Mouse (Mus musculus) adrenal gland, postnatal 4 days (tissue): Measurements from ENCODE around the gene Fam25c. TPM values are rescaled to one million over a fixed set of nuclear protein-coding genes. Genes with fewer than 3 reads are reported as not detected.
"Not testable (repeated sequence)": the region's sequence is repeated elsewhere in the genome, so short reads cannot be mapped to it uniquely, and the experiment has no call there.

ENCODE experiments used
- DNase-seq, 2 experiments: peaks; one replicate each; pipeline ENCODE4 v3.0.0; 2021 to 2022; ENCODE audit warnings: low spot score in 2 of 2, mixed read lengths in 2 of 2
- total RNA-seq, 2 experiments: library from RNA; stranded (reverse); gene quantifications; 2 replicates each; pipeline ENCODE4 v1.2.3; 2021

Fam25c gene
- total RNA-seq, 2 experiments from 2014 or later = not detected

DNA sequence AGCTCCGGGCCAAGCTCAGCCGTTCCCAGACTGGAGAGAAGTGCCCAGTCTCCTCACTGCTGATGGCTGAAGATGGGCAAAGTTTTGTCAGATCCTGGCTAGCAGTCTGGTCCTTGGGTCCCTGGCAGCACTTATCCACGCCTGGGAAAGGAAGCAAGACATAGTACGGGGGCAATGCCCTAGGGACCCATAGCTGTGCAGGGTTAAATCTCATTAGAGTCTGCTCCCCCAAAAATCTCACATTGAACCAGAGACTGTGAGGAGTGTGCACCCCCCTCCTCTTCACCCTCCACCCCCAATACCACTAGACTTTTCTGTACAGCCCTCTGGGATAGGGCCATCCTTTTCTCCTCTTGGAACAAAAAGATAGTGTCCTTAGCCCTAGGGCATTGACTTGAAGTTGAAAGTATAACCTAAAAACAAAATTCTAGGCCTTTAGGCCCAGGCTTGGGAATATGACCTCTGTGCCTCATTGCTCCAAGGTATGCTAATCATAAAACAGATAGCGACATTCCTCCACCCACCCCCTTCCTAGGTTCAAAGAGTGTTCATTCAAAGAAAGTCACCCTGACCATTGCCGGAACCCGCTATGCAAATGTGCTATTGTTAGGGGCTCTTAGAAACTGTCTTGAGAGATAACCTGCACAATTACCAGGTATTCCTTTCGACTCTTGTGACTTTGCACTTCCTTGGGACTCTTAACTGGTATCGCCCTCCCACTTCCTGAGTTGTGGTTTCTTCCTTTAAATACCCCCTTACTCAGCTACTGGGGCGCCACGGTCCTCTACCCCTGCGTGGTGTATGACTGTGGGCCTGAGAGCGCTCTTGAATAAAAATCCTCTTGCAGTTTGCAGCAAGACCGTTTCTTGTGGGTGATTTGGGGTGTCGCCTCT, 9.3 kb upstream of the Fam25c start:
- DNase-seq = not testable (repeated sequence)

GRCm38 (mm10) chr14:34363490-34364253, 8.4 kb upstream of the Fam25c start:
- DNase-seq = peak in 1 of 2 experiments; percentile 44

GRCm38 (mm10) chr14:34362726-34363445, 7.7 kb upstream of the Fam25c start:
- peak in 1 of 2 experiments; percentile 52 for DNase-seq

DNA sequence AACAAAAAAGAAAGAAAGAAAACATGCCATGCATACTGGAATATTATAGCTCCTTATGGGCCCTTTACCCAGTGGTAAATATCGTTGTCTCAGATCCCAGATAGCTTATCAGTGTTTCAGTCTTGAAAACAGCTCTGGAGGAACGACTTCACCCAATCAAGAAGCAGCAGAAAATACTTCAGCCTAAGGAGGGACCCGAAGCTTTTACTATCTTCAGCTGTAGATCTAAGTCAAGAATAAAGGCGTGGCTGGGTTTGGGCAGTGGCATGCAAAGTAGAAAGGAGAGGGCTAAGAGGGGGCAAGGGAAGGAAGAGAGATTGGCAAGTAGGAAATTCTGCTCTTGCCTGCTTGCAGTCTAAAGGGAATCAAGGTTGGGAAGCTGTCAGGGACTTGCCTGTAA, 6.9 kb upstream of the Fam25c start:
- DNase-seq = no peak

DNA sequence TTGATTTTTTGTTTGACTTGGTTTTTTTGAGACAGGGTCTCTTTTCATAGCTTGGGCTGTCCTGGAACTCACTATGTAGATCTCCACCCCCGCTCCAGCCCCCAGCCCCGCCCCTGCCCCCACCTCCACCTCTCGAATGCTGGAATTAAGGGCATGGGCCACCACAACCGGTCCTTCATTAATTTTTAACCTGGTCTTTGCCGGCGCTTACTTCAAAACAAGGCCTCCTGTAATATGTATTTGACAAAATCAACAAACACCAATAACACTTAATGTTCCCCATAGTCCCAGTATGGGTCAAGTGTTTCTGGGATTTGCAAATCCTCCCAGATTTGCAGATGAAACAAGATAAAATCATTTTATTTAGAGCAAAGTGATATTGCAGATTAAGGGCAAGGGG, 5.0 kb upstream of the Fam25c start:
- DNase-seq = no peak

GRCm38 (mm10) chr14:34359676-34360244, 4.5 kb upstream of the Fam25c start:
- no peak for DNase-seq

GRCm38 (mm10) chr14:34357671-34358455, 2.6 kb upstream of the Fam25c start:
- DNase-seq = no peak

DNA sequence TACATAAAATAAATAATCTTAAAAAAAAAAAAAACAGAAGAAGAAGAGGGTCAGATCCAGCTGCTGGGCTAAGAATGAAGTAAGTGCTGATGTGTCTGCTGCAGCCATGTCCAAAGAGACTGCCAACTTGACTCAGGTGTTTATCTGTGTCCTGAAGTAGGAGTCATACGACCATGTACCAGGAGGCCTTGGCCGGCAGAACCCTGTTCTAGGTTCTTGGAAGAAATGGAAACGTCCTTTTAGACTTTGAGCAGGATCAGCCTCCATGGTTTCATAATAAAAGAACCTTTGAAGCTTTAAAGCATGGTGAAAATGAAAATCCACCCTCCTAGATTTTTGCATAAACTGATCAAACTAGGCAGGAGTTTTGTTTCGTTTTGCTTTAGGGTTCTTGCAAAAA, 777 bp downstream of the Fam25c start:
- no peak for DNase-seq

DNA sequence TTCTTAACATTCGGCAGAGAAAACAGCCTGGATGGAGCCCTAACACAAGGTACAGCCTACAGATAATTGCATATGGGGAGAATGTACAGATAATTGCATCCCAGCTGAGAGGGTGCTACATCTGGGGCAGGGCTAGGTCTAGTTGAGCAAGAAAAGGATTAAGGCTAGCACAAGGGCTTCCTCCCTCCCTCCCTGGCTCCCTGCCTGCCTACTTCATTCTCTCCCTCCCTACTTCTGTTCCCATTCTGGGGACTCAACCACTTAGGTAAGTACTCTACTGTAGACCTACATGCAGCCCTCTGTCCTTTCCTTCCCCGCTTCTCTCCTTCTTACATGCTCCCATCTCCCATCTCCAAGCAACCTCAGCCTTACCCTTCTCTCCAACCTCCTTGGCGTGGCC, 1.9 kb downstream of the Fam25c start:
- DNase-seq = no peak

DNA sequence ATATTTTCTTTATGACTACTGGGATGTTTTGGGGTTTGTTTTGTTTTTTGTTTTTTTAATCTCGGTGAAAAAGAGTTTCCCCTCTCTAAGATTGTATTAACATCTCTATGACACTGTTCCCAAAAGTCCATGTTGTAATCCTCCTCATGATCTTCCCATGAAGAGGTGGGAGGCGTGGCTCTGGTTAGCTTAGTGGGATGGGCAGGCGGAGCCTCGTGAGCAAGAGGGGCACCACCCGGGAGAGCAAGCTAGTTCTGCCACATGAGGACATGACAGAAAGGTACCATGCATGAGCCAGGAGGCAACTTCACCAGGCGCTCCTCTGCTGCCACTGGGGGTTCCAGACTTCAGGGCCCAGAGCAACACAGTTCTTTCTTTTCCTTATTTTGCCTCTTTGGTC, 2.7 kb downstream of the Fam25c start:
- DNase-seq = no peak

GRCm38 (mm10) chr14:34351660-34352059, 3.6 kb downstream of the Fam25c start:
- no peak for DNase-seq

GRCm38 (mm10) chr14:34349007-34349406, 6.2 kb downstream of the Fam25c start:
- DNase-seq = no peak

DNA sequence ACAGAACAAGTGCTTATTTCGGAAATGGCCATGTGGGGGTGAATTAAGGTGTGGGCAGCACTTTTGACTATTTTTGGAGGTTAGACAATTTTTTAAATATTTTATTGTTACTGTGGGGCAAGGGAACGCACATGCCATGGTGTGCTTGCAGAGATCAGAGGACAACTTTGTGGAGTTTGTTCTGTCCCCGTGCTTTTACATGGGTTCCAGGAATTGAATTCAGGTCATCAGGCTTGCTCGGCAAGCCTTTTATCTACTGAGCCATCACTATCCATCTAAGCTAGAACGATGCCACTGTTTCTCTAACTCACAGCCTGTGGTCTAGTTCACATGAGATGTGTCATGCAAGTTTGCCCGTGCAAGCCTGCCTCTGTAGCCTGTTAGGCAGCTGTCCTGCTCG, 6.9 kb downstream of the Fam25c start:
- DNase-seq = no peak

- no peak for DNase-seq
Observed at GRCm38 (mm10) chr14:34347084-34347483, 8.1 kb downstream of the Fam25c start.

DNA sequence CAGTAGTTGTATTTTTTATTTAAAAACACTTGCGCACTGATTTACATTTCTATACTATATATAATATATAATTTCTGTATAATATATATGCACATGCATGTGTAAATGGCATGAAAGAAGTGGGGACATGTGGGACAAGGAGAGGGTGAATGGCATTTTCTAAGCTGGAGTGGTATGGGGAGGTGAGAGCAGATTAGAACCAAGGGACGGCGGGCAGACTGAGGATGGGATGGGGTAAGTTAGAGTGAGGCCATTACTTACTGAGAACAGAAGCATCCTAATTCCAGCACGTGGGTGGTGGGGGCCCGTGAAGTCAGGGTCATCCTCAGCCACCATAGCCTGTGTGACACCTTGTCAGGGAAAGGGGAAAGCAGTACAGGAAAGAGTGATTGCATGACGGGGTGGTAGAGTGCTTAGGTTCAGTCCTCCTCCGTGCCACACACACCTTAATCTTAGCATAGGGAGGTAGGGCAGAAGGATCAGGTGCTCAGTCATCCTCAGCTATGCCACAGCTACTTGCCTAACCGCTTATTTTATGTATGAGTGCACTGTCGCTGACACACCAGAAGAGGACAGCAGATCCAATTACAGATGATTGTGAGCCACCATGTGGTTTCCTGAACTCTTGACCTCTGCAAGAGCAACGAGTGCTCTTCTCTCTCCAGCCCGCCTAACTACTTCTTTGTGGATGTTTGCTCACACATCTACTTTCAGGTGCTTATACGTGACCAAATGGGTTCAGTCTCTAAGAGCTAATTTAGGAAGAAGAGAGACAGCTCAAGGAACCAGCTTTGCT, 9.3 kb downstream of the Fam25c start:
- DNase-seq = no peak

- no peak for DNase-seq
Observed at GRCm38 (mm10) chr14:34344361-34344760, 10.9 kb downstream of the Fam25c start.

DNA sequence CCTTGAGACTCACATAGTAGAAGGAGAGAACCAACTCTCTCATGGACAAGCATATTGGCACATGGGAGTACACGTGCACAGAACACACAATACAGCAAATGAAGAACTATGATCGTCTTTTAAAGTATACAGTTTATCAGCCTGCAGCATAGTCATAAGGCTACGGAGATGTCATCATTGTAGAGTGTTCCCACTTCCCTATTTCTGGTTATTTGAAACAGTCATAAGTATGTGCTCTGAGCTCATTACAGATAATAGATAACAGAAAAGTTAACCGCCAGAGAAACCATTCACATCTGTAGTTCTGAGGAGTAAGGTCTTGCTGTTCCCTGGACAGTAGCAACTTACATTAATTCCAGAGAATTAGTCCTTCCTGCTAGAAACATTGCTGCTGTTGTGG, 12.2 kb downstream of the Fam25c start:
- DNase-seq = no peak

- DNase-seq = no peak
Observed at GRCm38 (mm10) chr14:34341993-34342392, 13.2 kb downstream of the Fam25c start.

GRCm38 (mm10) chr14:34339446-34339845, 15.8 kb downstream of the Fam25c start:
- no peak for DNase-seq

GRCm38 (mm10) chr14:34332476-34332875, 22.8 kb downstream of the Fam25c start:
- no peak for DNase-seq
